ENCODE assay signal across 8 mouse cellular contexts in the genomic region with DNA sequence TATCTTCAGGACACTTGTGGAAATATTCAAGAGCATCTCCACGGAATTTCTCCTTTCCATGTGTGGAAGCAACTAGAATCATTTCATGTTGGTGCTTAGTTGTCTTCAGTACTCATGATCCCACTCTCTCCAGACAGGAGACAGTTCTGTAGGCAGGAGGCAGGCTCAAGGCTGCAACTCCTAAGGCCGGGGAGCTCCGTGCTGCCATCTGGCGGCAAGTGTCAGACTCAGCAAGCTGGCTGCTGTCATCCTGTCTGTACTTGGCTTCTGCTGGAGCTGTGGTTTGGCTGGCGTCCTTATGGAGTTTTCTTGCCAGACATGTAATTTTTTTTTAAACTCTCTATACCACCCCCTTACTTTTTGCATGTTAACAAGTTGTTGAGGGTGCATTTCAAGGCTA. TPM values are rescaled to one million over a fixed set of nuclear protein-coding genes. Genes with fewer than 3 reads are reported as not detected.
DNase-seq lines count a peak whose midpoint lies in the region; ATAC-seq and TF ChIP-seq lines count a peak whose summit lies in the region.

No protein-coding gene starts in this region.

- H3K36me3 ChIP-seq in intestine, embryonic 14.5 days (ENCODE audit: control insufficient read depth, insufficient read depth, low read length) = no peaks in the 10 kb centered on the region
- no peaks in the 10 kb centered on the region for H3K36me3 ChIP-seq in midbrain, embryonic 12.5 days
- H3K36me3 ChIP-seq in small intestine, adult 2 months (ENCODE audit: control insufficient read depth, insufficient read depth, low read length) = no peaks in the 10 kb centered on the region

- H3K27me3 ChIP-seq in intestine, embryonic 14.5 days (replicated peaks; ENCODE audit: control insufficient read depth, insufficient read depth, low read length) = no peaks in the 10 kb centered on the region
- peaks cover 10% of the 10 kb centered on the region for H3K27me3 ChIP-seq in midbrain, embryonic 12.5 days
- H3K27me3 ChIP-seq in small intestine, adult 2 months (ENCODE audit: control insufficient read depth, insufficient read depth, low read length) = no peaks in the 10 kb centered on the region

- H3K4me1 ChIP-seq in intestine, embryonic 14.5 days (replicated peaks; ENCODE audit: control insufficient read depth, insufficient read depth, low read length) = no peaks in the 10 kb centered on the region
- peaks cover 13% of the 10 kb centered on the region for H3K4me1 ChIP-seq in midbrain, embryonic 12.5 days
- H3K4me1 ChIP-seq in small intestine, adult 2 months (ENCODE audit: control insufficient read depth, insufficient read depth, insufficient read length, low read length) = no peaks in the 10 kb centered on the region

- no peak overlapping the region for H3K9ac ChIP-seq in intestine, embryonic 14.5 days (ENCODE audit: low read length)
- H3K9ac ChIP-seq in midbrain, embryonic 12.5 days (replicated peaks) = no peak overlapping the region

- peak; percentile 62; the same call in 1 of the 2 replicates for ATAC-seq in intestine, embryonic 14.5 days (replicated peaks; ENCODE audit: low FRiP score, low TSS enrichment, low read depth)
- ATAC-seq in midbrain, embryonic 12.5 days (ENCODE audit: low FRiP score, low read depth) = peak; percentile 81
- no peak for ATAC-seq in monocyte, adult 5-6 weeks (replicated peaks; ENCODE audit: insufficient number of reproducible peaks, low FRiP score, low TSS enrichment, poor library complexity, severe bottlenecking)

- WGBS in intestine, embryonic 14.5 days = 9% methylated on average over 5 of the region's 5 CpGs
- 6% methylated on average over 5 of the region's 5 CpGs for WGBS in midbrain, embryonic 12.5 days
- 6% methylated on average over 5 of the region's 5 CpGs for WGBS in small intestine, adult 2 months

- peak; percentile 95 for DNase-seq in adipocyte (ENCODE audit: low spot score)
- DNase-seq in cerebellum, postnatal 25 days = peak; percentile 75 to 83
- DNase-seq in gastrocnemius, adult 18-20 months (ENCODE audit: low spot score) = peak; percentile 81
- DNase-seq in intestine, embryonic 14.5 days (ENCODE audit: low spot score) = peak; percentile 77
- peak; percentile 48 to 80 for DNase-seq in left cerebral cortex, adult 9 months (ENCODE audit: low spot score in 2 of 2)

- TF ChIP-seq CTCF in small intestine, adult 2 months (IDR thresholded peaks at IDR 0.05; ENCODE audit: extremely low read depth, insufficient read length, insufficient replicate concordance, low read depth, low read length) = peak; percentile 86

- TF ChIP-seq POLR2A in small intestine, adult 2 months (IDR thresholded peaks at IDR 0.05; ENCODE audit: low read depth, low read length) = no peak

- H3K4me2 ChIP-seq in intestine, embryonic 14.5 days (ENCODE audit: low read length) = no peak overlapping the region
- H3K4me2 ChIP-seq in midbrain, embryonic 12.5 days (replicated peaks) = no peak overlapping the region

- H3K4me3 ChIP-seq in intestine, embryonic 14.5 days (ENCODE audit: low read depth, low read length) = no peak overlapping the region
- H3K4me3 ChIP-seq in midbrain, embryonic 12.5 days = no peak overlapping the region
- H3K4me3 ChIP-seq in small intestine, adult 2 months (ENCODE audit: low read depth, low read length) = no peak overlapping the region

- no peak overlapping the region for H3K27ac ChIP-seq in intestine, embryonic 14.5 days (ENCODE audit: low read depth)
- H3K27ac ChIP-seq in midbrain, embryonic 12.5 days (replicated peaks) = no peak overlapping the region
- no peak overlapping the region for H3K27ac ChIP-seq in small intestine, adult 2 months (ENCODE audit: insufficient read depth, low read depth, low read length)

- H3K9me3 ChIP-seq in intestine, embryonic 14.5 days (ENCODE audit: control insufficient read depth, low read length) = no peaks in the 10 kb centered on the region
- H3K9me3 ChIP-seq in midbrain, embryonic 12.5 days = no peaks in the 10 kb centered on the region

RNA-seq across cellular contexts. Expression of a gene that starts 27.1 kb away (rescaled TPM):
- 1 to 10 TPM; 2.3 to 3.8 TPM for total RNA-seq in gastrocnemius, adult 18-20 months (2021)
- 12.7 and 13.2 TPM in 2 replicates for polyA plus RNA-seq in intestine, embryonic 14.5 days (2014; fragmentation: Nextera tagmentation; extraction: Ambion mirVana)
- 2.9 and 5.3 TPM in 2 replicates for polyA plus RNA-seq in midbrain, embryonic 12.5 days (2016; fragmentation: Nextera tagmentation; extraction: Ambion mirVana)
- 0.22 and 0.28 TPM in 2 replicates for polyA plus RNA-seq in small intestine, adult 2 months (2012; rRNA removed)
- total RNA-seq in monocyte, adult 5-6 weeks (2017) = not detected in 3 replicates
